Mouse (Mus musculus) erythroblast, embryonic 14.5 days (primary cell): ENCODE results near the gene Tm9sf1.

Experiments used
- GATA1 ChIP-seq: IDR thresholded peaks from 2 replicates; pipeline ENCODE4 v1.6.1; 2012; ENCODE audit warnings: low read length, inconsistent platforms, mixed read lengths
- TAL1 ChIP-seq: IDR thresholded peaks from 3 replicates; pipeline ENCODE4 v1.6.1; 2012; ENCODE audit warnings: low read length, inconsistent platforms, mixed read lengths

GRCm38 (mm10) chr14:55591331-55591891, 52.2 kb downstream of the Tm9sf1 start, which contains the start of gene Rnf31:
- TF ChIP-seq TAL1 (no peak), GATA1 (no peak)
